Mouse (Mus musculus) forebrain, postnatal 0 days (tissue): Measurements from ENCODE around the gene Ap1m2. TPM values are rescaled to one million over a fixed set of nuclear protein-coding genes. Genes with fewer than 3 reads are reported as not detected.

ENCODE experiments used
- ATAC-seq: fragments of 200-750 bp; cut with Nextera tagmentation; 2 replicates; pipeline ENCODE4 v1.8.0; 2017; ENCODE audit warnings: mild to moderate bottlenecking, moderate library complexity
- DNase-seq: peaks from one replicate; pipeline ENCODE4 v3.0.0-alpha.2; 2015
- H3K27ac ChIP-seq: fragments of 300-500 bp; sonication (generic); 2 replicates; pipeline ENCODE4 v1.5.1; 2014; ENCODE audit warnings: low read depth, mild to moderate bottlenecking, antibody characterized with exemption, low read length, moderate library complexity, mixed read lengths
- H3K27me3 ChIP-seq: fragments of 300-500 bp; sonication (generic); 2 replicates; pipeline ENCODE4 v1.6.1; 2014; ENCODE audit warnings: mild to moderate bottlenecking, low read length, mixed read lengths; ENCODE audit not compliant: insufficient read depth
- H3K36me3 ChIP-seq: fragments of 300-500 bp; sonication (generic); 2 replicates; pipeline ENCODE4 v1.6.1; 2014; ENCODE audit warnings: mild to moderate bottlenecking, moderate library complexity; ENCODE audit not compliant: insufficient read depth
- H3K4me1 ChIP-seq: fragments of 300-500 bp; sonication (generic); 2 replicates; pipeline ENCODE4 v1.6.1; 2014; ENCODE audit warnings: antibody characterized with exemption; ENCODE audit not compliant: insufficient read depth
- H3K4me2 ChIP-seq: fragments of 300-500 bp; sonication (generic); 2 replicates; pipeline ENCODE4 v1.6.1; 2014; ENCODE audit warnings: low read depth, mild to moderate bottlenecking, moderate library complexity
- H3K4me3 ChIP-seq: fragments of 300-500 bp; sonication (generic); 2 replicates; pipeline ENCODE4 v1.5.1; 2014; ENCODE audit warnings: low read depth, low read length, mixed read lengths
- H3K9ac ChIP-seq: fragments of 300-500 bp; sonication (generic); 2 replicates; pipeline ENCODE4 v1.6.1; 2014; ENCODE audit warnings: mild to moderate bottlenecking
- H3K9me3 ChIP-seq: fragments of 300-500 bp; sonication (generic); 2 replicates; pipeline ENCODE4 v1.6.1; 2016; ENCODE audit warnings: low read length
- CTCF ChIP-seq: sonication (generic); IDR thresholded peaks from 2 replicates; pipeline ENCODE4 v1.5.1; 2016; ENCODE audit warnings: antibody characterized with exemption, control low read depth, low read depth
- WGBS: fragments of 180-500 bp; shearing (Covaris S2); extraction: QIAGEN DNeasy Blood & Tissue Kit; methylation state at CpG from one replicate; pipeline ENCODE4 v1.1.7; 2014; 5-methylcytosine and 5-hydroxymethylcytosine counted together
- polyA plus RNA-seq: library from polyadenylated mRNA; unstranded; fragments of >200 nt; fragmentation: Nextera tagmentation; extraction: Ambion mirVana; gene quantifications from 2 replicates; pipeline ENCODE4 v1.2.1, GENCODE M21; 2015
- total RNA-seq: library from RNA; depleted of rRNA; stranded (reverse); fragments of >200 nt; gene quantifications from 2 replicates; pipeline ENCODE4 v1.2.3, GENCODE M21; 2014

The Ap1m2 gene
- total and polyA plus RNA-seq, 2 experiments from 2014 or later: 2.6 to 2.9 TPM

DNA sequence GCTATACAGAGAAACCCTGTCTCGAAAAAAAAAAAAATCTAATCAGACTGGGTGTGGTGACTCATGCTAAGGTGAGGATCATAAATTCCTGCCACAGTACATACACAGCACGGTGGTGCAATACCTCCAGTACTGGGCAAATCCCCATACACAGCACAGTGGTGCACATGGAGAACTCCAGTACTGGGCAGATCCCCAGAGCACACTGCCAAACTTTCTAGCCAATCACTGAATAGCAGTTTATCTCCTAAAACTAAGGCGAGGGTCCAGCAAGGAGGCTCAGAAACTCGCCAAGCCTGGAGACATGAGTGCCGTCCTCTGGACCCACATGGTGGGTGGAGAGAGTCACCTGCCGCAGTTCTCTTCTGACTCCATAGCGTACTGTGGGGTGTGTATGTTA is 39.0 kb upstream of the Ap1m2 start:
- Histone ChIP-seq H3K4me3 (no peak overlapping the region), H3K4me1 (no peaks in the 10 kb centered on the region), H3K4me2 (no peak overlapping the region), H3K27me3 (no peaks in the 10 kb centered on the region), H3K27ac (no peak overlapping the region), H3K36me3 (peaks cover 62% of the 10 kb centered on the region), H3K9ac (no peak overlapping the region), H3K9me3 (no peaks in the 10 kb centered on the region)
- ATAC-seq: no peak
- 90% methylated on average over 7 of the region's 7 CpGs for WGBS
- DNase-seq: no peak
- no peak for TF ChIP-seq CTCF

DNA sequence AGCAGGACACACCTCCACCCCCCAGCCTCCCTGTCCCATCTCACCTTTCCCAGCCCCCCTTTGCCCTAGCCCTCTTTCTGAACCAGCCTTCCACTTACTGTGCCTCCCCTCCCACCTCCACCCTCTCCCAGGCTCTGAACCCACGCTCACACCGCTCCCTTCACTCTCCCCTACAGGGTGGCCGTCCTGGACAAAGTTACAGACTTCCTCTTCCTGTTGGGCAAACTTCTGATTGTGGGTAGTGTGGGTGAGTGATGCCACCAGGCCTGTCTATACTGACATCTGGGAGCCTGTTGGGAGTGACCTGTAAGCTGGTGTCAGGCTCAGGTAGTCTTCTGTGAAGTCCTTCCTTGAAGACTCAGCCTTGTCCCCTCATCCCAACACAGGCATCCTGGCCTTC is 36.0 kb upstream of the Ap1m2 start:
- no peak for DNase-seq
- peaks cover 57% of the 10 kb centered on the region for H3K36me3 ChIP-seq

DNA sequence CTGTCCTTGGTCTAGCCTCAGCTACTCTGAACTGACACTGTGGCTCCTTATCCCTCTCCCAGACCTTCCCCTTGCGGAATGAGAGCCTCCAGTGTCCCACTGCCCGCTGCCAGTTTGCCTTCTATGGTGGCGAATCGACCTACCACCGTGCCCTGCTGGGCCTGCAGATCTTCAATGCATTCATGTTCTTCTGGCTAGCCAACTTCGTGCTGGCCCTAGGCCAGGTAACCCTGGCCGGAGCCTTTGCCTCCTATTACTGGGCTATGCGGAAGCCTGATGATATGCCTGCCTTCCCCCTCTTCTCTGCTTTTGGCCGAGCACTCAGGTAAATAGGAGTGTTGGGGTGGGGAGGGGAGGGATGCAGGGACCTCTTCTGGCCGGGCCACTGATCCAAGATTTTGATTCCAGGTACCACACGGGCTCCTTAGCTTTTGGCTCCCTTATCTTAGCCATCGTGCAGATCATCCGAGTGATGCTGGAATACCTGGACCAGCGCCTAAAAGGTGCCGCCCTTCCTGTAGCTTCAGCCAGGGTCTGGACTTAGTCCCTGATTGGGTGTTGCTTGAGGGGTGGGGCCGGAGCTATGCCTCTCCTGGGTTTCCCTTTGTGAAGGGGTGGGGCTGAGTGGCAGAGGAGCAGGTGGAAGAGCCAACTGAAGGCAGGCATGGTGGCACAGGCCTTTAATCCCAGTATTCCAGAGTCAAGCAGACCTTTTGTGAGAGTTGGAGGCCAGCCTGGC is 34.7 kb upstream of the Ap1m2 start:
- H3K27me3 ChIP-seq: no peaks in the 10 kb centered on the region
- no peak overlapping the region for H3K27ac ChIP-seq
- H3K4me3 ChIP-seq: no peak overlapping the region
- peaks cover 58% of the 10 kb centered on the region for H3K36me3 ChIP-seq
- H3K4me2 ChIP-seq: no peak overlapping the region
- no peak for DNase-seq
- 67% methylated on average over 16 of the region's 16 CpGs for WGBS
- no peaks in the 10 kb centered on the region for H3K4me1 ChIP-seq
- H3K9ac ChIP-seq: no peak overlapping the region
- no peak for TF ChIP-seq CTCF
- no peaks in the 10 kb centered on the region for H3K9me3 ChIP-seq
- no peak for ATAC-seq

More for the DNA sequence above, 36.0 kb upstream of the Ap1m2 start:
- no peaks in the 10 kb centered on the region for H3K27me3 ChIP-seq
- no peak for ATAC-seq
- 95% methylated on average over 3 of the region's 3 CpGs for WGBS
- H3K9me3 ChIP-seq: no peaks in the 10 kb centered on the region
- H3K4me1 ChIP-seq: no peaks in the 10 kb centered on the region
- no peak overlapping the region for H3K27ac ChIP-seq
- H3K9ac ChIP-seq: no peak overlapping the region
- no peak overlapping the region for H3K4me3 ChIP-seq
- TF ChIP-seq CTCF: no peak
- no peak overlapping the region for H3K4me2 ChIP-seq

DNA sequence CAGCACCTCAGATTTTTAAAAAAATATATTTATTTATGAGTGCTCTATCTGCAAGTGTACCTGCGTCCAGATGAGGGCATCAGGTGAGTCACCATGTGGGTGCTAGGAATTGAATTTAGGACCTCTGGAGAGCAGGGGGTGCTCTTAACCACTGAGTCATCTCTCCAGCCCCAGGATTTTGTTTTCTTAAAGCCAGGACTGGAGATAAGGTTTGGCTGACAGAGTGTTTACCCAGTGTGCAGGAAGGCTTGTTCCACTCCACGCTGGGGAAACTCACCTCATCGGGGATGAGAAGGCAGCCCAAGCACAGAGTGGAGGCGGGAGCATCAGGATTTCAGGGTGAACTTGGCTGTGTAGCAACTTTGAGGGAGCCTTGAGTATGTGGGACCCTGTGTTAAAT is 28.3 kb upstream of the Ap1m2 start:
- Histone ChIP-seq H3K27ac (no peak overlapping the region), H3K4me3 (no peak overlapping the region), H3K9me3 (no peaks in the 10 kb centered on the region), H3K9ac (no peak overlapping the region), H3K4me1 (no peaks in the 10 kb centered on the region), H3K27me3 (no peaks in the 10 kb centered on the region), H3K4me2 (no peak overlapping the region), H3K36me3 (peaks cover 24% of the 10 kb centered on the region)
- DNase-seq (no peak), ATAC-seq (no peak)
- TF ChIP-seq CTCF: no peak
- 97% methylated on average over 4 of the region's 4 CpGs for WGBS

DNA sequence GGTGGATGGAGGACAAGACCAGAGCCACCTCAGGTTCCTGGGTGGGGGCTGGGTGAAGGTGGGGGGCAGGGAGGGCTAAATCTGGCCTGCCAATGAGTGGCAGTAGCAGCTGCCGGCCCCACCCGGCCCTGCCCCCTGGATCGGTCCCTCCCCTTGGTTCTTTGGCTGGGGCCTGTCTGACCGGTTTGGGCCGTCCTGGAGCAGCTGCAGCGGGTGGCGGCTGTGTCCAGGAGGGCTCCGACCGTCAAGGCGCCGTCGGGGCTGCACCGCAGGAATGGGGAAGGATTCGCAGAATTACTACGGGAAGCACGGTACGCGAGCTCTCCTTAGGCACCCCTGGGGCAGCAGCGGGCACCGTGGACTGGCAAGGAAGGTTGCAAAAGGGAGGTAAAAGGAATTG is 25.5 kb upstream of the Ap1m2 start:
- H3K9ac ChIP-seq: no peak overlapping the region
- H3K27me3 ChIP-seq: no peaks in the 10 kb centered on the region
- ATAC-seq: no peak
- H3K36me3 ChIP-seq: peaks cover 14% of the 10 kb centered on the region
- no peaks in the 10 kb centered on the region for H3K9me3 ChIP-seq
- no peak for DNase-seq
- H3K4me1 ChIP-seq: no peaks in the 10 kb centered on the region
- TF ChIP-seq CTCF: no peak
- 24% methylated on average over 18 of the region's 20 CpGs for WGBS
- no peak overlapping the region for H3K4me3 ChIP-seq
- H3K4me2 ChIP-seq: no peak overlapping the region
- no peak overlapping the region for H3K27ac ChIP-seq

DNA sequence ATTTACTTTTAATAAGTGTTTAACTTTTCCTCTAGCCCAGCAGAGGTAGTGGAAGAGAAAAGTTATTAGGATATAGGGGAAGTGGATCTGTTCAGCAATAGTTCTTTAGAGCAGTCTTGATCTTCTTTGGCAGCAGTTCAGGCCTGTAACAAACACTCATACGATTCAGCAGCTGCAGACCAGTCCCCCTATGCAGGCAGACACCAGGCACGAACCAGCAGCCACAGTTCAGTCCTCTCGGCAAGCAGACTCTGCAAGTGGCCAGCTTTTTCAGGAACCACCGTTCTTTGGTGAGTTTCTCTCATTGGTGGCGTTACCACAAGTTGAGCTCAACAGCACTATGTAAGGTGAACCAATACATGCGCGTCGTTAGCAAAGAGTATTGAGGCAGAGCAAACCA is 24.4 kb upstream of the Ap1m2 start:
- Histone ChIP-seq H3K4me2 (no peak overlapping the region), H3K9me3 (no peaks in the 10 kb centered on the region), H3K9ac (no peak overlapping the region), H3K27me3 (no peaks in the 10 kb centered on the region), H3K4me3 (no peak overlapping the region), H3K27ac (no peak overlapping the region), H3K36me3 (peaks cover 2% of the 10 kb centered on the region), H3K4me1 (no peaks in the 10 kb centered on the region)
- ATAC-seq (no peak), DNase-seq (no peak)
- no peak for TF ChIP-seq CTCF
- WGBS: 75% methylated on average over 8 of the region's 8 CpGs

DNA sequence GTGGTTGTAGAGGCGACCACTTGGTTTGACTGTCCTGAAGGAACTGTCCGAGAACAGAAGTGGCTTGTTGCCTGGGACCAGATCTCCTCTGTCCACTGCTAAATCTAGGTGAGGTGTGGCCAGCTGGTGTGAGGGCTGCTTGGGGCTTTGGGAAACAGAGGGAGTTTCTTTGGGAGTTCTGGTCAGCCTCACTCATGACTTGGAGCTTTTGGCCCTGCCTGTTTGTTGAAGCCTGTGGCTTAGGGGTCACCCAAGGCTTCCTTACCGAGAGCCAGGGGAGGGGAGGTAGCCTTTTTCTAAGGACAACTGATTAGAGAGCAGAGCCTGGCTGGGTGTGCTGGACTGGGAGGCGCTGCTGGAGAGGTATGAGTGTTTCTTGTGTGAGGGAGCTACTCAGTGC is 23.3 kb upstream of the Ap1m2 start:
- H3K27ac ChIP-seq: no peak overlapping the region
- H3K4me1 ChIP-seq: no peaks in the 10 kb centered on the region
- no peak for ATAC-seq
- no peaks in the 10 kb centered on the region; the same call in 1 of the 2 replicates for H3K36me3 ChIP-seq
- no peaks in the 10 kb centered on the region for H3K27me3 ChIP-seq
- TF ChIP-seq CTCF: no peak
- no peaks in the 10 kb centered on the region for H3K9me3 ChIP-seq
- no peak overlapping the region for H3K4me3 ChIP-seq
- no peak overlapping the region for H3K9ac ChIP-seq
- no peak for DNase-seq
- WGBS: 85% methylated on average over 4 of the region's 4 CpGs
- H3K4me2 ChIP-seq: no peak overlapping the region

DNA sequence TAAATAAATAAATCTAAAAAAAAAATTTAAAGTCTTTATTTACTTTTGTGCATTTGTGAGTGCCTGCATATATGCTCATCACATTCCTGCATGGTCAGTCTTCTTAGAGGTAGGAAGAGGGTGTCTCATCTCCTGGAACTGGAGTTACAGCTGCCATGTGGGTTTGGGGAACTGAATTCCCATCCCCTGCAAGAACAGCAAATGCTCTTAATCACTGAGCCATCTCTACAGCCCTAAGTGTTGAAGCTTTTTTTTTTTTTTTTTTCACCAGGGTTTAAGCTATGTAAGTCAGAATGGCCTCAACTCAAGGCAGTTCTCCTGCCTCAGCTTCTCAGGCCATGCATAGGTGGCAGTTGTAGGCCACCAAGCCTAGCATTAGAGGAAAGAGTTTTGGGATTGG is 22.6 kb upstream of the Ap1m2 start:
- H3K9me3 ChIP-seq: no peaks in the 10 kb centered on the region
- no peak for TF ChIP-seq CTCF
- H3K4me3 ChIP-seq: no peak overlapping the region
- no peak for ATAC-seq
- no peaks in the 10 kb centered on the region for H3K4me1 ChIP-seq
- H3K4me2 ChIP-seq: no peak overlapping the region
- H3K27me3 ChIP-seq: no peaks in the 10 kb centered on the region
- no peak overlapping the region for H3K9ac ChIP-seq
- H3K36me3 ChIP-seq: no peaks in the 10 kb centered on the region
- DNase-seq: no peak
- no peak overlapping the region for H3K27ac ChIP-seq
